Mouse (Mus musculus) hindbrain, embryonic 16.5 days (tissue): Measurements from ENCODE around the gene Myo18b. TPM values are rescaled to one million over a fixed set of nuclear protein-coding genes. Genes with fewer than 3 reads are reported as not detected.

Experiments
- ATAC-seq: fragments of 200-750 bp; cut with Nextera tagmentation; 2 replicates; pipeline ENCODE4 v1.8.0; 2017; ENCODE audit warnings: moderate TSS enrichment, moderate library complexity
- H3K27ac ChIP-seq: fragments of 300-500 bp; sonication (generic); 2 replicates; pipeline ENCODE4 v1.5.1; 2014; ENCODE audit warnings: low read depth, mild to moderate bottlenecking, control low read depth, low read length, moderate library complexity
- H3K27me3 ChIP-seq: fragments of 300-500 bp; sonication (generic); replicated peaks from 2 replicates; pipeline ENCODE4 v1.6.1; 2014; ENCODE audit warnings: low read length; ENCODE audit not compliant: control insufficient read depth, insufficient read depth
- H3K36me3 ChIP-seq: fragments of 300-500 bp; sonication (generic); 2 replicates; pipeline ENCODE4 v1.6.1; 2014; ENCODE audit warnings: mild to moderate bottlenecking, low read length, moderate library complexity, mixed read lengths; ENCODE audit not compliant: control insufficient read depth, insufficient read depth
- H3K4me1 ChIP-seq: fragments of 300-500 bp; sonication (generic); 2 replicates; pipeline ENCODE4 v1.6.1; 2014; ENCODE audit warnings: low read depth, low read length; ENCODE audit not compliant: control insufficient read depth, insufficient read depth
- H3K4me2 ChIP-seq: fragments of 300-500 bp; sonication (generic); 2 replicates; pipeline ENCODE4 v1.6.1; 2014; ENCODE audit warnings: mild to moderate bottlenecking, low read length, control low read depth, moderate library complexity
- H3K4me3 ChIP-seq: fragments of 300-500 bp; sonication (generic); 2 replicates; pipeline ENCODE4 v1.5.1; 2014; ENCODE audit warnings: mild to moderate bottlenecking, low read length, control low read depth, moderate library complexity
- H3K9ac ChIP-seq: fragments of 300-500 bp; sonication (generic); 2 replicates; pipeline ENCODE4 v1.6.1; 2014; ENCODE audit warnings: low read depth, mild to moderate bottlenecking, control low read depth, low read length, moderate library complexity
- H3K9me3 ChIP-seq: fragments of 300-500 bp; sonication (generic); 2 replicates; pipeline ENCODE4 v1.6.1; 2014; ENCODE audit warnings: mild to moderate bottlenecking, low read length, moderate library complexity; ENCODE audit not compliant: control insufficient read depth
- WGBS: fragments of 180-500 bp; shearing (Covaris S2); extraction: QIAGEN DNeasy Blood & Tissue Kit; methylation state at CpG from one replicate; pipeline ENCODE4 v1.1.7; 2014; 5-methylcytosine and 5-hydroxymethylcytosine counted together
- polyA plus RNA-seq: library from polyadenylated mRNA; unstranded; fragments of >200 nt; fragmentation: Nextera tagmentation; extraction: Ambion mirVana; gene quantifications from 2 replicates; pipeline ENCODE4 v1.2.1, GENCODE M21; 2015

Myo18b gene
- polyA plus RNA-seq, 1 experiment from 2014 or later, result 1.2 TPM

GRCm38 (mm10) chr5:112892411-112892810, 3.8 kb downstream of the Myo18b start:
- Histone ChIP-seq H3K4me1 (peaks cover 2% of the 10 kb centered on the region; the same call in 1 of the 2 replicates), H3K27ac (no peak overlapping the region), H3K4me2 (no peak overlapping the region), H3K9me3 (no peaks in the 10 kb centered on the region), H3K36me3 (no peaks in the 10 kb centered on the region), H3K9ac (no peak overlapping the region), H3K4me3 (no peak overlapping the region), H3K27me3 (no peaks in the 10 kb centered on the region)
- ATAC-seq, result no peak; the same call in 1 of the 2 replicates

GRCm38 (mm10) chr5:112888651-112889050, 7.5 kb downstream of the Myo18b start:
- H3K4me3 ChIP-seq, result no peak overlapping the region
- H3K9me3 ChIP-seq, result no peaks in the 10 kb centered on the region
- H3K4me1 ChIP-seq, result peaks cover 10% of the 10 kb centered on the region
- ATAC-seq, result no peak
- 66% methylated on average over 7 of the region's 7 CpGs for WGBS
- no peak overlapping the region for H3K27ac ChIP-seq
- no peak overlapping the region for H3K9ac ChIP-seq
- H3K27me3 ChIP-seq, result no peaks in the 10 kb centered on the region
- H3K36me3 ChIP-seq, result no peaks in the 10 kb centered on the region
- H3K4me2 ChIP-seq, result no peak overlapping the region

GRCm38 (mm10) chr5:112886687-112887491, 9.3 kb downstream of the Myo18b start:
- WGBS, result 42% methylated on average over 17 of the region's 17 CpGs
- peak overlapping the region; percentile 57 for H3K27ac ChIP-seq
- no peak overlapping the region for H3K4me3 ChIP-seq
- no peaks in the 10 kb centered on the region for H3K9me3 ChIP-seq
- ATAC-seq, result peak; percentile 89
- no peaks in the 10 kb centered on the region for H3K36me3 ChIP-seq
- no peak overlapping the region for H3K4me2 ChIP-seq
- H3K9ac ChIP-seq, result no peak overlapping the region
- no peaks in the 10 kb centered on the region for H3K27me3 ChIP-seq
- peaks cover 10% of the 10 kb centered on the region for H3K4me1 ChIP-seq

- H3K4me1 ChIP-seq, result no peaks in the 10 kb centered on the region
- no peak overlapping the region for H3K27ac ChIP-seq
- ATAC-seq, result peak; percentile 52
- H3K4me2 ChIP-seq, result no peak overlapping the region
- no peak overlapping the region for H3K9ac ChIP-seq
- H3K27me3 ChIP-seq, result no peaks in the 10 kb centered on the region
- no peaks in the 10 kb centered on the region for H3K9me3 ChIP-seq
- H3K4me3 ChIP-seq, result no peak overlapping the region
- no peaks in the 10 kb centered on the region for H3K36me3 ChIP-seq
- WGBS, result 34% methylated on average over 14 of the region's 14 CpGs
Observed at GRCm38 (mm10) chr5:112877391-112878115, 18.6 kb downstream of the Myo18b start.

GRCm38 (mm10) chr5:112876846-112877390, 19.2 kb downstream of the Myo18b start:
- Histone ChIP-seq H3K9me3 (no peaks in the 10 kb centered on the region), H3K27ac (no peak overlapping the region), H3K4me1 (no peaks in the 10 kb centered on the region), H3K4me3 (no peak overlapping the region), H3K36me3 (no peaks in the 10 kb centered on the region), H3K9ac (no peak overlapping the region), H3K4me2 (no peak overlapping the region), H3K27me3 (no peaks in the 10 kb centered on the region)
- WGBS, result 36% methylated on average over 4 of the region's 4 CpGs
- ATAC-seq, result no peak

GRCm38 (mm10) chr5:112872999-112873398, 23.2 kb downstream of the Myo18b start:
- Histone ChIP-seq H3K9me3 (no peaks in the 10 kb centered on the region), H3K4me1 (no peaks in the 10 kb centered on the region), H3K27me3 (no peaks in the 10 kb centered on the region; the same call in 1 of the 2 replicates), H3K27ac (no peak overlapping the region), H3K36me3 (no peaks in the 10 kb centered on the region), H3K4me3 (no peak overlapping the region), H3K9ac (no peak overlapping the region), H3K4me2 (no peak overlapping the region)
- WGBS, result 81% methylated on average over 6 of the region's 6 CpGs
- ATAC-seq, result no peak

GRCm38 (mm10) chr5:112870729-112871128, 25.4 kb downstream of the Myo18b start:
- Histone ChIP-seq H3K4me3 (no peak overlapping the region), H3K9me3 (no peaks in the 10 kb centered on the region), H3K9ac (no peak overlapping the region), H3K36me3 (no peaks in the 10 kb centered on the region), H3K4me2 (no peak overlapping the region), H3K4me1 (no peaks in the 10 kb centered on the region), H3K27me3 (peaks cover under 1% of the 10 kb centered on the region), H3K27ac (no peak overlapping the region)
- ATAC-seq, result peak; percentile 64
- 21% methylated on average over 9 of the region's 9 CpGs for WGBS

GRCm38 (mm10) chr5:112868620-112869019, 27.5 kb downstream of the Myo18b start:
- Histone ChIP-seq H3K9ac (no peak overlapping the region), H3K27me3 (peaks cover 2% of the 10 kb centered on the region), H3K27ac (no peak overlapping the region), H3K36me3 (no peaks in the 10 kb centered on the region), H3K4me2 (no peak overlapping the region), H3K9me3 (no peaks in the 10 kb centered on the region), H3K4me3 (no peak overlapping the region), H3K4me1 (no peaks in the 10 kb centered on the region)
- no peak for ATAC-seq
- WGBS, result 76% methylated on average over 5 of the region's 5 CpGs

- H3K9ac ChIP-seq, result no peak overlapping the region
- H3K9me3 ChIP-seq, result no peaks in the 10 kb centered on the region
- ATAC-seq, result no peak; the same call in 1 of the 2 replicates
- WGBS, result 50% methylated on average over 4 of the region's 4 CpGs
- H3K27ac ChIP-seq, result no peak overlapping the region
- no peaks in the 10 kb centered on the region for H3K4me1 ChIP-seq
- peaks cover 2% of the 10 kb centered on the region for H3K27me3 ChIP-seq
- no peaks in the 10 kb centered on the region for H3K36me3 ChIP-seq
- H3K4me3 ChIP-seq, result no peak overlapping the region
- no peak overlapping the region for H3K4me2 ChIP-seq
Observed at GRCm38 (mm10) chr5:112864719-112865367, 31.3 kb downstream of the Myo18b start.
